Mouse (Mus musculus) left cerebral cortex, postnatal 10 days (tissue): ENCODE results near the gene Hrh3. TPM values are rescaled to one million over a fixed set of nuclear protein-coding genes. Genes with fewer than 3 reads are reported as not detected.

Experiments used
- DNase-seq, 2 experiments: peaks; one replicate each; pipeline ENCODE4 v3.0.0; 2021 to 2022; ENCODE audit warnings: low spot score in 2 of 2, mixed read lengths in 1 of 2; ENCODE audit errors: extremely low spot score in 1 of 2
- intact Hi-C: fragments of 180-260 bp; cut with DNase I; formaldehyde crosslinking; loops from one replicate; pipeline ENCODE4 v1.15.1; 2025
- total RNA-seq, 2 experiments: library from RNA; stranded (reverse); gene quantifications; 2 replicates each; pipeline ENCODE4 v1.2.3; 2021

Hrh3 gene
- total RNA-seq: 10 to 100 TPM; 35.9 to 42.1 TPM

GRCm38 (mm10) chr2:180103978-180104658 is at the start of gene Hrh3:
Gene Hrh3, minus strand, starts transcription at chr2:180104488.
- intact Hi-C loops: no loop called here
- DNase-seq: peak in 1 of 2 experiments; percentile 88

GRCm38 (mm10) chr2:180148551-180148950 is 44.3 kb upstream of the Hrh3 start:
- intact Hi-C loops: no loop called here

GRCm38 (mm10) chr2:180147379-180147778 is 43.1 kb upstream of the Hrh3 start:
- intact Hi-C loops: no loop called here
- peak in 1 of 2 experiments; percentile 29 for DNase-seq

More at GRCm38 (mm10) chr2:180148551-180148950, 44.3 kb upstream of the Hrh3 start:
- DNase-seq: no peak

- DNase-seq: no peak
- intact Hi-C loops: no loop called here
These were observed 41.8 kb upstream of the Hrh3 start for GRCm38 (mm10) chr2:180146091-180146490.

- no peak for DNase-seq
- intact Hi-C loops: no loop called here
These were observed 31.1 kb upstream of the Hrh3 start for GRCm38 (mm10) chr2:180135414-180135813.

GRCm38 (mm10) chr2:180133911-180134310 is 29.6 kb upstream of the Hrh3 start:
- no peak for DNase-seq
- intact Hi-C loops: no loop called here

GRCm38 (mm10) chr2:180133231-180133630 is 28.9 kb upstream of the Hrh3 start:
- no peak for DNase-seq
- intact Hi-C loops: no loop called here

GRCm38 (mm10) chr2:180127675-180128074 is 23.4 kb upstream of the Hrh3 start:
- intact Hi-C loops: no loop called here
- DNase-seq: no peak

- peak in 1 of 2 experiments; percentile 60 for DNase-seq
- intact Hi-C loops: no loop called here
These were observed 21.9 kb upstream of the Hrh3 start for GRCm38 (mm10) chr2:180126195-180126594.

- no peak for DNase-seq
- intact Hi-C loops: no loop called here
These were observed 19.9 kb upstream of the Hrh3 start for GRCm38 (mm10) chr2:180124192-180124591.

- no peak for DNase-seq
- intact Hi-C loops: no loop called here
These were observed 16.0 kb upstream of the Hrh3 start for GRCm38 (mm10) chr2:180120292-180120761.

- intact Hi-C loops: no loop called here
- DNase-seq: no peak
These were observed 15.4 kb upstream of the Hrh3 start for GRCm38 (mm10) chr2:180119439-180120291.

- intact Hi-C loops: no loop called here
- DNase-seq: peak; percentile 99 to 100
These were observed 14.6 kb upstream of the Hrh3 start, which contains the start of gene Osbpl2 for GRCm38 (mm10) chr2:180118661-180119438. Gene Osbpl2, plus strand, starts transcription at chr2:180119306.

- intact Hi-C loops: no loop called here
- peak; percentile 69 to 77 for DNase-seq
These were observed 13.4 kb upstream of the Hrh3 start for GRCm38 (mm10) chr2:180117485-180118194.

GRCm38 (mm10) chr2:180116741-180117484 is 12.6 kb upstream of the Hrh3 start:
- intact Hi-C loops: no loop called here
- peak in 1 of 2 experiments; percentile 68 for DNase-seq

- DNase-seq: no peak
- intact Hi-C loops: no loop called here
These were observed 11.8 kb upstream of the Hrh3 start for GRCm38 (mm10) chr2:180116081-180116493.

- intact Hi-C loops: no loop called here
- peak in 1 of 2 experiments; percentile 79 for DNase-seq
These were observed 11.0 kb upstream of the Hrh3 start for GRCm38 (mm10) chr2:180115279-180115678.
